Mouse (Mus musculus): ENCODE measurements around the gene Lcn2.

Gene Lcn2

DNA sequence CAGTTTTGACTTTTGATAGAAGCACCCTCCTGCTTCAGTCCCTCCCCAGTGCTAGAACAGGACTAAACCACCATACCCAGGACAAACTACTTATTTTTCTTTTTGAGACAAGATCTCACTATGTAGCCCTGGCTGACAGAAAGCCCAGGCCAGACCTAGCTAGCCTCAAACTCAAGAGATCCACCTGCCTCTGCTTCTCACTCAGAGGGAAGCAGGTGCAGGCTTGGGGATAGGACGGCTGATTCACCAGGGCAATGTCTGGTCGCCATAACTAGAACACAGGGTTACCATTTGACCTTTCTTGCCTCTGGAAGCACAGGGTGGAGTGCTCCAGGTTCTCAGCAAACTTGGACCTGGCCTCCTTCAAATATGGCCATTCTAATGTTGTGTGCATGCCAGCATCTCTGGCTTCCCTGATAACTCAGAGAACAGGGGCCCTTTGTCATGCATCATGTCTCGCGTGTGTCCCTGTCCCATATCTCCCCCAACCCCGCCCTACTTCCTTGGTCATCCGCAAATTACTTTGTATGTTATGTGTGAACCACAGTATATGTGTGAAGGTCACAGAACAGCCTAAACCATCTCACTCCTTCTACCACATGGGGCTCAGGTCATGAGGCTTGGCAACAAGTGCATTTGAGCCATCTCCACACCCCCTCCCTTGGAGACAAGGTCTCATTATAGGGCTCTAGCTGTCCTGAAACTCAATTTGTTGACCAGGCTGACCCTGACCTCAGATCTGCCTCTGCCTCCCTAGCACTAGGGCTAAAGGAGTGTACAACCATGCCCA, 24.9 kb upstream of the Lcn2 start:
- DNase-seq (ENCODE audit: low spot score) = no peak

DNA sequence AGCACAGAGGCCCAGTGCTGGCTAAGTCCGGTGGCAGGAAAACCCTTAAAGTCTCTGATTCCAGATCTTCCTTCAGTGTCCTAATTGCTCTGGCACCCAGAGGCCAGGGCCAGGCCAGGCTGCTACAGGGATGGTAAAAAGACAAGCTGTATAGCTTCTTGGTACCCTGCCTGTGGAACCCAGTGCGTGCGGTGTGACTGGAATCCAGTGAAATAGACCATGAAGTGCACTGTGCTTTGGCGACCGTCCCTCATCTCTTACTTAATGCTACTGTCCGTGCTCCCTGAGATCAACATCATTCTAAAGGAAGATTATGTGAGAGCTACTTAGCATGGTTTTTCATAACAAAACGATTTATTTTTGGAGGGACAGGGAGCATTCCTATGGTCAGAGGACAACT, 23.4 kb upstream of the Lcn2 start:
- no peak for DNase-seq (ENCODE audit: low spot score)

DNA sequence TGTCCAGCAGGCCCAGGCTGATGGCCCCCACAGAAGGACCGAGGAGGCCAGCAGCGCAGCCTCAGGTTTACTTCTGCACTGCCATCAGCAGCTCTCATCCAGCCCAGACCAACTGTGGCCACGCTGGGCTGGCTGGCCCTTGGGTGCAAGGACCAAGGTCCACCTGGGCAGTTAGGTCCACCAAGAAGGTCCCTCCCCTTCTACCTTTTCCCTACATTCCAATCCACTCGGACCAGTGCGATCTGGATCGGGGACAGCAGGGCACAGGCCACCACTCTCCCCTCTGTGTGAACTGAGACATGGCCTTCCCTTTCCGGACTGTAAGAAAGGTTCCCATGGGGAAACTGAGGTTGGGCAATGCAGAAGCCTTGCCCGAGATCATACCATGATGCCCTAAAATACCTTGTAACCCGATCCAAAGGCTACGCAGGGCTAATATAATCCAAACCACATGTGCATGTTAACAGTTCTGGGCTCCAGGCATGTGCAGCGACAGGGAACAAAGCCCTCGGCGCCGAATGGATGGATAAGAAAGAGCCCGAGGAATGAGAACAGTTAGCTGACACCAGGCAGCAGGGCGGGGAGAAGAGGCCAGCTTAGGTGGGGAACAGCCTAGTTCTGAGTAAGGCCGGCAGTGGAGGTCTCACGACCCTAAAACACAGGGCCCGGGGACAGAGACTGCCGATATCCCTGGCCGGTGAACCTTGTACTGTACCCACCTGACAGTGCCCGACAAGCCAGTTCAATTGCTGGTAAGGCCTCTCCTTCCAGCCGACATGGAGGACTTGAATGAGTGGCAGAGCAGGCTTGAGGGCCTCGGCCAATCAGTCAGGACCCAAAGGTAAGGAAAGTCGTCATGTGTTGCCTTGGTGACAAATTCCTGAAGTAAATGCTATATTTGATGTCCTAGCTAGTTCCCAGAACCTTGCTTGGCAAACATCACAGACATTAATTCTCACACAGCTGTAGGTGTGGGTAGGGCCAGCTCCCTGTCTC, 20.7 kb upstream of the Lcn2 start:
- DNase-seq (ENCODE audit: low spot score) = no peak

DNA sequence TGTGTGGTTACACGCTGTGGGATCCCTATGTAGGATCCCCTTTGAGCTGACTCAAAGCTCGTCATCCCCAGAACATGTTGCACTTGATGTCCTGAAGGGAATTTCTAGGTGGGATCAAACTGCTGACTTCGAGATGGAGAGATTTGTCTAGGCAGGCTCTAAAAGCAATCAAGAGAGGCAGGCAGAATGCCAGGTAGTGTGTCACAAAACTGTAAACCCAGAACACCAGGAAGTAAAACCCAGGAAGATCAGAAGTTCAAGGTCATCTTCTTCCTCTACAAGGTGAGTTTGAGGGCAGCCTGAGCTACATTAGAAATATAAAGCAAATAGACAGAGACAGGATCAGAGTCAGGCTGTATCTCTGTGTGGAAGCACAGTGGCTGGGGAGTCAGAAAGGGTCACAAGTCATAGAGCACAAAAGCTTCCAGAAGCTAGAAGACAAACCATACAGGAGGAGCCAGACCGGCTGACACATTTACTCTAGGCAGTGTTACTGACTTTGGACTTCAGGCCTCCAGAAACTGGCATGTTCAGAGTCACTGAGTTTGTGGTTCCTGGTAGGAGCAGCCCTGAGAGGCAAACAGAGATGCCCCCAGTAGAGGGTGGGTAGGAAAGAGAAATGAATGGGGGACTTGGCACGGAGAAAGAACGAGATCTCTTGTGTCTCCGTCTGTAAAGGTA, 19.2 kb upstream of the Lcn2 start:
- DNase-seq (ENCODE audit: low spot score) = no peak

DNA sequence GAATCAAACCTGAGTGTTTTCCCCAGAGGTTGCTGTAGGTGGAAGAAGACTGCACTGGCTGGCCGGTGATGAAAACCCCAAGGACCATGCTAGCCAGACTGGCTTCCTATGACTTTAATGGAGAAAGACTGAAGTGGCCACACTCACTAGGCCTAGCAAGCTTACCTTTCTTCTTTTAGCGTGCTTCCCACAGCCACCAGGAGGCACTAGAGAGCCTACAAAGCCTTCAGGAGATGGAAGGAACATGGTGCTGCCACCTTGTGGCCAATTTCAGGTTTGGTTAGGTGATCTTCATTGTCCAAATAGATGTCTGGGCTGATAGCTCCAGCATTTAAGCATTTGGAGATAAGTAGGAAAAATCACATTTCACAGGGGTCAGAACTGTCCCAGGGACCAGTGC, 16.6 kb upstream of the Lcn2 start:
- DNase-seq (ENCODE audit: low spot score) = peak; percentile 89

DNA sequence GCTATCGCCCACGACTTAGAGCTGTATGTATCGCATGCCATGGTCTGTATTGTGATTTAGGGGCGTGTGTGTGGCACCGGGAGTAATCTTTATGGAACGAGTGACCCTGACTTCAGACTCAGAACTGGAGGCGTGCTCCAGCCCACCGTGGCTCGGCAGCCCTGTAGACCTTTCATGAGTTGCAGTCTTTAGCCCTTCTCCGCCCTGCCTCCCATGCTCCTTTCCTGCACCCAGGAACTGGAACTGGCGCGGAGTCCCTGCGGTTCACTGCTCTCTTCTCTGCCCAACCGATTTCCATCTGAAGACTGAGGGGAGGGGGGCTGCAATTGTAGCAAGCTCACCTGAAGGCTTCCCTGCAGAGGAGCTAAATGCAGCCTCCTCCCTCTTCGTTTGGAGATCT, 8.6 kb upstream of the Lcn2 start:
- no peak for DNase-seq (ENCODE audit: low spot score)

DNA sequence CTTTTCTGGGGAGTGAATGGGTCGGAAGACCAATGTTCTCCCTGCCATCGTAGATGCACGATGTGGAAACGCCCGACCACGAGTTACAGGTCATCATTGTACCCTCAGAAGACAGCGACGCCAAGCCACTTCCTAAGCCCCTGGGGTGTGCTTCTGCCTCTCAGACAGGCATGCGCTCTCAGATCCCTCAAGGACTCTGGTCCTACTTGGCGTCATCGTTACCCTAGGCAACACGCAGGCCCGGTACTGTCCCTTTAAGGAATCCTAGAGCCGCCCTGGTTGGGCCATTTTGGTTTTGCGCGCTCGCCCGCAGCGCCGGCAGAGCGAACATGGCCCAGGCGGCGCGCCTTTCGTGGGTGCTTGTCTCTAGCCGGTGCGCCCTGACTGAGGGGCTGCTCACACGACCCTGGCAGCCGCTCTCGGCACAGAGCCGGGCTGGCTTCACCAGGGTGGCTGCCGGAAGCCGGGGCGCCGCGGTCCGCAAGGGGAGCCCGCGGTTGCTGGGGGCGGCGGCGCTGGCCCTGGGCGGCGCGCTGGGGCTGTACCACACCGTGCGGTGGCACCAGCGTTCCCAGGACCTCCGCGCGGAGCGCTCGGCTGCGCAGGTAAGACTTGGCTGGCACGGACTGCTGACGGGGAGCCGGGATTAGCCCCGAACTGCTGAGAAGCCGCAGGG, 8.0 kb upstream of the Lcn2 start:
- peak; percentile 80 for DNase-seq (ENCODE audit: low spot score)

DNA sequence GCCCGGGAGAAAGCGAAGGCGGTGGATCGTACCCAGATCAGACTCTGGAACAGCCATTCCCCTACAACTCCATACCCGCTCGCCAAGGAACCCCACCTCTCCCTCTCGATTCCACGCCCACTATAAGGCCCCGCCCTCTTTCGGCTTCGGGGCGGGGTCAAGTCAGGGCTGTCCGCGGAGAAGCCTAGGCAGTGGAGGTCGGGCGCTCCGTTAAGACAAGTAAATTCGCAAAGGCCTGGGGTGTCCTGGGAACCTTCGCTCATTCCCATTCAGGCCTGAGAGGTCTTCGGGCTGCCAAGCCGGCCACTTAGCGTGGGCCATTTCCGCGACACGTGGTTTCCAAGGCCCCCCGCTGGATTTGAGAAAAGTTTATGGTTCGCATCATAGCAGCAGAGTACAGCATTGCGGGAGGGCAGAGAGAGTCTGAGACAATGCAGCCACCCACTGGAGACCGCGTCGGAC, 7.5 kb upstream of the Lcn2 start, which contains the start of gene Ptges2:
TSS of gene Ptges2 (plus strand) at position 413 of the 462 bp plus-strand sequence.
- DNase-seq (ENCODE audit: low spot score) = no peak

DNA sequence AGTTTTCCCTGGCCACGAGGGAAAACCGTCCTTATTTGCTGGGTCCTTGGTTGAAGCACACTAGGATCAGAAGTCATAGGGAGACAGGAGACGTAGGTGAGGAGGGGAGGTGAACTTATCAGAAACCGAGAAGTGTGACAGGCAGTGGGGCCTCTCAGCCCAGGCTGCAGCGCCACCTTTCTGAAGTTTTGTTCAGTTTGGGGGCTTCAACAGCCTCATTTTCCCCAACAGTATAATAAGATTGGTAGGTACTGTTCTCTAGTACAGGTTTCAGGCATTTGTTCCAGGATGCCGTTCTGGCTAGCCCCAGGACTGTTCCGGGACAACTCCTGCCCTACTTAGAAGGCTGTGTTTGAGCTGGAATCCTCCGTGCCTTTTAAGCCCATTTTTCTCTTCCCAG, 6.9 kb upstream of the Lcn2 start:
- no peak for DNase-seq (ENCODE audit: low spot score)

DNA sequence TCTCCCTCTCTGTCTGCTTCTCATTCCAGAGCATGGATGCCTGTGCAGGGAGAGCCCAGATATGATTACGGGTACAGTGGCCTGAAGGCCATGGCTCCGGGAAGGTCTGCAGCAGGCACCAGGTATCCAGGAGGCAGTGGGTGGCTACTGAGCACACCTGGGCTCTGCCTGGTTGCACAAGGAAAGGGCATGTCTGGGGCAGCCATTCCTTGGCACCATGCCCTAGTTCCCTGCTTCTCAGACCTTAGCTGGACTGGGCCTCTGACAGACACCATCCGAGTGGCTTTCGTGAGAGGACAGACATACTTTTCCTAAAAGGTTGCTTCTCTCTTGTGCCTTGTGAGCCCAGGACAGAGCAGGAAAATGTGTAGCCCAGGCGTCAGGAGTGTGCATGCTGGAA, 4.0 kb upstream of the Lcn2 start:
- no peak for DNase-seq (ENCODE audit: low spot score)

DNA sequence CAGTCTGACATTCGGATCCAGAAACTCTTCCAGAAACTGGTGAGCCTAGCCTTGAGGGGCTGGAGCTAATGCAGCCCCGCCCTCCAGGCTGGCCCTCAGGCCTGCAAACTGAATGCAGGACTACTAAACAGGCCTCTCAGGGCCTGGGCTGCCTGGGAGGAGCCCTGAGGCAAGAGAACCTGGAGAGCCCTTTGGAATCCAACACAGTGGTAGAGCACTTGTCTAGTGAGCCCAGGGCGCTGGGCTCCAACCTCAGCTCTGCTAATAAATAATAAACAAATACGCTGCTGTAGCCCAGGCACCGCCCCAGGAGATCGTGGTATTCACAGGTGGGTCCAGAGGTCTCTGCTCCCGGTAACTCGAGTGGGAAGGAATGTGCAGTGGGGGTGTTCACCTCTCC, 2.8 kb upstream of the Lcn2 start:
- no peak for DNase-seq (ENCODE audit: low spot score)

DNA sequence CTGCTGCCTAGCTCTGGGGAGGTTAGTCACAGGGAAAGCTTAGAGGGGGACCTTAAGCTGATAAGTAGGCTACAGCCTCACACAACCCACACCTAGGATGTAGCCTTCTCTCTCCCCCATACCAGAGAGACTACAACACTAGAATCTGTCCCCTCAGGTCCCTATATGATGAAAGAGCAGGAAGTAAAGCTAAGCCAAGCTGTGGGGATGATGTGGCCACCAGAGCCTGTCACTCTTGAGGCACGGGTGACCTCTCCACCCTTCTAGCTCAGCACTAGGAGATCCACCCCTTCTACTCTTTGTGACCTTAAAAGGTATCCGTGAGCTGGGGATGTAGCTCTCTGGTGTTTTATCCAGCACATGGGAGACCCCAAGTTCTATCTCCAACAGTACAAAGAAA, 1.1 kb upstream of the Lcn2 start:
- DNase-seq (ENCODE audit: low spot score) = no peak

DNA sequence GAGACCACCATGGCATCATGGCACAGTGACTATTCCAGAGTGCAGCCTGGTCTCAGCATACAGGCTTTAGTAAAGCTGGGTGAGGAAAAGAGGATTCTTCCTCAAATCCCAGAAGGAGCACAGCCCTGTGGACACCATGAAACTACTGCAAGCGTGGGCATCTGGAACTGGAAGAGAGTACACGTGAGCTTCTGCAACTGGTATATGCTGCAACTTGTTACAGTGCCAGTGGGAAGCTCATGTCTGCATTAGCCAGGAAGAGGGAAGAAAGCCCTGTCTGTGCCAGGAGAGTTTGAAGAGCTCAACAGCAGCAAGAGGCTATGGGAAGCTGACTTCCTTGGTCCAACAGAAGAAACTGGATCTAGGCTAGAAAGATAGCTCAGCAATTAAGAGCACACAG, 5.4 kb downstream of the Lcn2 start:
- DNase-seq (ENCODE audit: low spot score) = no peak

DNA sequence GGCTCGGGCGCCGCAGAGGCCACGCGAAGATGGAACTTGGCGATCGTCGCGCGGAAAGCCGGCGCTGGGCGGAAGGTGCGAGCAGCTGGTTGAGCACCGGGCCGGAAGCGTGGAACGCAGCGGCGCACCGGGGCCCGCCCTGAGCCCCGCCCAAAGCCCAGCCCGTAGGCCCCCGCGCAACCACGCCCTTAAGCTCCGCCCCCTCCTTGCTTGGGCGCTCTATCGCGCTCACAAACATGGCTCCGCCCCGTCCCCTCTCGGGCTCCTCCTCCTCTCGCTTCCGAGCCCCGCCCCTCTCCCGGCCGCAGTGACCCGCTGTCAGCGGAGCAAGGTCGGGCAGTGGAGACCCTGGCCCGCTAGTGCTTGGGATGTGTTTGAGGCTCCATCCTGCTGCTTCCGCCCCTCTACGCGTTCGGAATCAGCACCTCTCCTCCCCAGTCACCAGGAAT, 6.3 kb downstream of the Lcn2 start, which contains the start of gene 1110008P14Rik:
TSS of gene 1110008P14Rik (minus strand) at position 164 of the 449 bp plus-strand sequence.
- DNase-seq (ENCODE audit: low spot score) = peak; percentile 66

DNA sequence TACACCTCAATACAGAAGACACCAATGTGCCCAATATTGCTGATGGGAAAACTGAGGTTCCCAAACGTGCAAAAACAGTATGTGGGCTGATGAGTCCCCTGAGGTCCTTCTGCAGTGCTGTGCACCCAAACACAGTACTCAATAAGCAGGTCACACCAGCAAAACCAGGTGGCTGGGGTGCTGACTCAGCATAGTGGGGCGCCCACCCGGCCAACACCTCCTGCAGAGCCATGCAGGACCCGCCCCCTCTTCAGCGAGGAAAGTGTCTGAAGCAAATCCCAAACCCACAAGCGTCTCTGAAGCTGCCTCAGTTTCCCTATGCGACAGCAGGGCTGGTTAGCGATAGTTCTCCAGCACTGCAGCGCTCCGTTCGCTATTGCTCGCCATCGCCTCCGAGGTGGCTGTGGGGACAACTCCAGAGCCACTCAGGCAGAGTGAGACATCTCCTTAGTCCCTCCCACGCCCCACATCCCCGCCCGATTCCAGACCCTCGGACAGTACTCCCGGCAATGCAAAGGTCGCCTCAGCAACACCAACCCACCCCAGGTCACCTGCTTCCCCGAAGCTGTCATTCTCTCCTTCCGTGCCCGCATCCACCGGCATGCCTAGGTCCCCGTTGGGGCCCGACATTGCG, 6.8 kb downstream of the Lcn2 start:
- DNase-seq (ENCODE audit: low spot score) = peak; percentile 19

DNA sequence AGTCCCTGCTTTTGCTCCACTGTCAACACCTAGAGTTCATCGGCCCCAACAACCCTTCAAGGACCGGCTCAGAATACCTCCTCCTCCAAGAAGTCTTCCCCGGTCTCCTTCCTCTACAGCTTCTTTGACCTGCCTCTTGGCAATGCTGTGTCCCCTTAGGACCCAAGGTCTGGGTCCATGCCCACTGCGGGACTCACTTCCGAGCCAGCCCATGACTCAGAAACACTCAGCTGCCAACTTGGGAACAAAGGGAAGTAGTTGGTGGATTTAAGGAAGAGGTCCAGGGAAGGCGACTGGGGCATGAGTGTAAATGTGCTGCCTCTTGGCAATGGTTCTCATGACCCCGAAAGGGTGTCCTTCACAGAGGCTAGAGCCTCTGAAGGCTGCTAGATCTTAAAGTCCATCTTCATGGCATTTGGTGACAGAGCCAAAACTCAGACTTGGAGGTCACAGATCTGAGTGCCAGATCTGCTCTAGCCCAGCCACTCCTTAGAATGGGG, 8.0 kb downstream of the Lcn2 start:
- no peak for DNase-seq (ENCODE audit: low spot score)

DNA sequence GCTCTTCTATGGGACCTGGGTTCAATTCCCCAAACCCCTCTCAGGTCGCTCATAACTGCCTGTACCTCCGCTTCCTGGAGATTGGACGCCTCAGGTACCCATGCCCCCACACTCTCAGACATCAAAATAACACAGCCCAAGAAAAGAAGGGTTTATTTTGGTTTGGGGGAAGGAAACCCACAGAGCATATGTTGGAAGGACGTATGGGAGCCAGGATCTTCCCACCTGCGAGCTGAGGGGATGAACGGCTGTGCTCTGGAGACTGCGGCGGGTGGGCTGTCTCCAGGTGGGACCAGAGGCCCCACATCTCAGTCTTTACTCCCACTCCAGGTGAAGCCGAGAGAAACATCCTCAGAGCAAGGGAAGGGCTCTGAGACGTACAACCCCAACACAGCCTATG, 11.1 kb downstream of the Lcn2 start:
- DNase-seq (ENCODE audit: low spot score) = no peak

DNA sequence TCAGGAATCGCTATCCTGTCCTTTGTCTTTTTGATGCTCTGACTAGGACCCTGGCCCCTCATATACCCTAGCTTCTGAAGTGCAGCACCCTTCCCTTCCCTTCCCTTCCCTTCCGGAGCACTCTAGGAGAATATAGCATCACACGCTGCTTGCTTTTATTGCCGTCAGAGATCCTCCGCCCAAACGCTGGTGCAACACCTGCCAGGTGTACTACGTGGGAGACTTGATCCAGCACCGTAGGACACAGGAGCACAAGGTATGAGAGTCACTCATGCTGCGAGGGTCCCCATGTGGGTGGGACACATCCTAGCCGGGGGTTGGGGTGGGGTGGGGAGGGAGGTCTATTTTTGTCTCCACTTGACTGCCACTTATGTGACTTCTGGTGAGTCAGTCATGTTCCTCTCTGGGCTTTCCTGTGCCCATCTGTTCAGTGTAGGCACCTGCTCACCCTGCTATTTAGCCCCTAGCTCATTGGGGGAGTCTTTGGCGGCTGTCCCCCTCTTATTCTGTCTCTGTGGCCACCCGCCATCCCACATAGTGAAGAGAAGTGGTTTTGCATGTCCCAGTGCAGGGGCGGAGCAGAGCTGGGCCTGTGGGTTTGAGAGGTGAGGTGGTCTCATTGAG, 12.6 kb downstream of the Lcn2 start:
- DNase-seq (ENCODE audit: low spot score) = no peak

DNA sequence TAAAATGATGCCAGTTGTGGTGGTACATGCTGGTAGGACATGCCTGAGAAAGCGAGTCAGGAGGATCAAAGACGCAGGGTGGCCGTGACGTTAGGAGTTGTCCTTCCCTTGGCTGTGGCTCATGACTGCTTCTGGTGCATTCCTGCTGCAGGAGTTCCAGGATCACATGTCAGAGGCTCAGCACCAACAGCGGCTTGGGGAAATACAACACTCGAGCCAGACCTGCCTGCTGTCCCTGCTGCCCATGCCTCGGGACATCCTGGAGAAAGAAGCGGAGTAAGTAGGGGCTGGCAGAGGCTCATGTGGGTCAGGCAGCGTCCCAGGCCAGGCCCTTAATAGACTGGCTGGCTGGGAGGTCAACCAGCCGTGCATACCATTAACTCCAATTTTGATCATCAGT, 13.9 kb downstream of the Lcn2 start:
- no peak for DNase-seq (ENCODE audit: low spot score)

DNA sequence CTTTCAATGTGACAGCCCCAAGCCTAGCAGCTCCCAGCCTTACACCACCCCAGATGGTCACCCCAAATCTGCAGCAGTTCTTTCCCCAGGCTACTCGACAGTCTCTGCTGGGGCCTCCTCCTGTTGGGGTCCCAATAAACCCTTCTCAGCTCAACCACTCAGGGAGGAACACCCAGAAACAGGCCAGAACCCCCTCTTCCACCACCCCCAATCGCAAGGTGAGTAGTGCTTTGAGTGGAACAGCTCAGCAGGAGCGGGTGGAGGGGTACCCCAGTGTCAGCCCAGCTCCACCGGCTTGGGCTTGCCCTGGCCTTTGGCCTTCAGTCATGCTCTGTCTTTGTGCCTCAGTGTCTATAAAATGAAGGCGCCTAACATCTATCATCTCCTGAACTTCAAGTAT, 20.7 kb downstream of the Lcn2 start:
- no peak for DNase-seq (ENCODE audit: low spot score)

Measured in ovary, postnatal 10 days (tissue).